Mouse (Mus musculus) cerebellum, postnatal 10 days (tissue): Measurements from ENCODE around the gene Apoh.

Experiments
- DNase-seq, 2 experiments: peaks; one replicate each; pipeline ENCODE4 v3.0.0; 2021; ENCODE audit warnings: mixed read lengths in 2 of 2

The Apoh gene

GRCm38 (mm10) chr11:108342781-108343768, at the start of gene Apoh:
Apoh (plus strand) TSS chr11:108343354.
- peak; percentile 57 to 68 for DNase-seq

GRCm38 (mm10) chr11:108293843-108294242, 49.3 kb upstream of the Apoh start:
- DNase-seq: no peak

- DNase-seq: no peak
Observed at GRCm38 (mm10) chr11:108294305-108294813, 48.8 kb upstream of the Apoh start.

GRCm38 (mm10) chr11:108295373-108295772, 47.8 kb upstream of the Apoh start:
- no peak for DNase-seq

- no peak for DNase-seq
Observed at GRCm38 (mm10) chr11:108297956-108298355, 45.2 kb upstream of the Apoh start.

GRCm38 (mm10) chr11:108299913-108300312, 43.2 kb upstream of the Apoh start:
- DNase-seq: no peak

- DNase-seq: peak; percentile 54 to 68
Observed at GRCm38 (mm10) chr11:108300443-108300842, 42.7 kb upstream of the Apoh start.

GRCm38 (mm10) chr11:108301036-108301435, 42.1 kb upstream of the Apoh start:
- DNase-seq: no peak

GRCm38 (mm10) chr11:108301796-108302490, 41.2 kb upstream of the Apoh start:
- no peak for DNase-seq

GRCm38 (mm10) chr11:108303787-108304186, 39.4 kb upstream of the Apoh start:
- no peak for DNase-seq

GRCm38 (mm10) chr11:108307258-108307657, 35.9 kb upstream of the Apoh start:
- no peak for DNase-seq

- DNase-seq: no peak
Observed at GRCm38 (mm10) chr11:108308253-108308652, 34.9 kb upstream of the Apoh start.

GRCm38 (mm10) chr11:108309791-108310190, 33.4 kb upstream of the Apoh start:
- no peak for DNase-seq

GRCm38 (mm10) chr11:108311912-108312311, 31.2 kb upstream of the Apoh start:
- no peak for DNase-seq

GRCm38 (mm10) chr11:108312516-108312915, 30.6 kb upstream of the Apoh start:
- no peak for DNase-seq

- DNase-seq: no peak
Observed at GRCm38 (mm10) chr11:108315736-108316135, 27.4 kb upstream of the Apoh start.

- DNase-seq: no peak
Observed at GRCm38 (mm10) chr11:108317878-108318277, 25.3 kb upstream of the Apoh start.

- no peak for DNase-seq
Observed at GRCm38 (mm10) chr11:108319162-108319561, 24.0 kb upstream of the Apoh start.

GRCm38 (mm10) chr11:108320561-108320960, 22.6 kb upstream of the Apoh start:
- DNase-seq: no peak

- no peak for DNase-seq
Observed at GRCm38 (mm10) chr11:108322156-108322555, 21.0 kb upstream of the Apoh start.

- DNase-seq: no peak
Observed at GRCm38 (mm10) chr11:108325943-108326342, 17.2 kb upstream of the Apoh start.

- DNase-seq: no peak
Observed at GRCm38 (mm10) chr11:108330818-108331217, 12.3 kb upstream of the Apoh start.

GRCm38 (mm10) chr11:108333006-108333405, 10.1 kb upstream of the Apoh start:
- DNase-seq: no peak
